Mouse (Mus musculus) kidney, adult 2 months (tissue): ENCODE results near the gene Tnrc6b.

Source experiments
- CTCF ChIP-seq: fragments of 200-500 bp; conservative IDR thresholded peaks from 2 replicates; pipeline ENCODE4 v1.5.1; 2011; ENCODE audit warnings: low read depth, mild to moderate bottlenecking, control low read depth, low read length, moderate library complexity, mixed read lengths; ENCODE audit not compliant: insufficient read depth, insufficient read length
- POLR2A ChIP-seq: fragments of 200-500 bp; IDR thresholded peaks from one replicate; pipeline ENCODE4 v1.6.1; 2011; ENCODE audit warnings: low read depth, low read length, control low read depth

GRCm38 (mm10) chr15:80735300-80735699 is 24.2 kb downstream of the Tnrc6b start:
- TF ChIP-seq CTCF (no peak), POLR2A (no peak)
